Mouse (Mus musculus): ENCODE results near the gene Tmsb15a. TPM values are rescaled to one million over a fixed set of nuclear protein-coding genes. Genes with fewer than 3 reads are reported as not detected.
"Not testable (repeated sequence)": the region's sequence is repeated elsewhere in the genome, so short reads cannot be mapped to it uniquely, and the experiment has no call there.

Gene Tmsb15a
- polyA plus RNA-seq (2015; fragmentation: Nextera tagmentation; extraction: Ambion mirVana): not detected in 2 replicates

- WGBS: 85% methylated on average over 10 of the region's 10 CpGs
- H3K27ac ChIP-seq: no peak within 1 kb of the TSS
Observed at GRCm38 (mm10) chrX:135725161-135725560, at the start of gene Tmsb15a. TSS of gene Tmsb15a (minus strand) at chrX:135725261.

DNA sequence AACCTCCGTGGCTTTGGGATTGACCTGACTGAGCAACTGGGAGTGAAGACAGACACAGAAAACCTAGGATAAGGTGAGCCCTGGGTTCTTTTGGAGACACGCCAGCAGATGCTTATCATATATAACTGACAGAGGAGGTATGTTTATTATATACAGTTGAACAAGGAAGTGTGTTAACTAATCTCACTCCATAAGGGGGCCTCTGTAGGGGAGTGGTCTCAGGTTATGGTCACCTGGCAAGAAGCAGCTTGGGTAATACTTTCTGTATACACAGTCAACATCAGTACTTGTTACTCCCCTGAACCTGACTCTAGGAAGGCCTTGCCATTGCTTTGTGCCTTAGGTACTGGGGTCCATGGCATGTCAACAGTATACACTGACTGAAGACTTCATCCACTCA lies 43.5 kb upstream of the Tmsb15a start:
- H3K9ac ChIP-seq: no peak overlapping the region
- no peak overlapping the region for H3K4me2 ChIP-seq
- H3K4me1 ChIP-seq (replicated peaks): no peaks in the 10 kb centered on the region
- H3K4me3 ChIP-seq: no peak overlapping the region
- ATAC-seq (ENCODE audit: low FRiP score): no peak
- no peak overlapping the region for H3K27ac ChIP-seq
- 0 out of 2 replicates have a peak, but pooled peaks cover 3% of the 10 kb centered on the region for H3K36me3 ChIP-seq
- H3K27me3 ChIP-seq: no peaks in the 10 kb centered on the region
- 88% methylated on average over 2 of the region's 2 CpGs for WGBS
- H3K9me3 ChIP-seq: no peaks in the 10 kb centered on the region

More at GRCm38 (mm10) chrX:135725161-135725560, at the start of gene Tmsb15a:
- H3K9ac ChIP-seq: no peak within 1 kb of the TSS
- H3K4me3 ChIP-seq: no peak within 1 kb of the TSS
- H3K4me1 ChIP-seq (replicated peaks): no peaks in the 10 kb centered on the region
- no peak for ATAC-seq (ENCODE audit: low FRiP score)
- no peak within 1 kb of the TSS for H3K4me2 ChIP-seq
- no peaks in the 10 kb centered on the region for H3K9me3 ChIP-seq
- no peaks in the 10 kb centered on the region for H3K36me3 ChIP-seq
- H3K27me3 ChIP-seq: 0 out of 2 replicates have a peak, but pooled peaks cover 2% of the 10 kb centered on the region

DNA sequence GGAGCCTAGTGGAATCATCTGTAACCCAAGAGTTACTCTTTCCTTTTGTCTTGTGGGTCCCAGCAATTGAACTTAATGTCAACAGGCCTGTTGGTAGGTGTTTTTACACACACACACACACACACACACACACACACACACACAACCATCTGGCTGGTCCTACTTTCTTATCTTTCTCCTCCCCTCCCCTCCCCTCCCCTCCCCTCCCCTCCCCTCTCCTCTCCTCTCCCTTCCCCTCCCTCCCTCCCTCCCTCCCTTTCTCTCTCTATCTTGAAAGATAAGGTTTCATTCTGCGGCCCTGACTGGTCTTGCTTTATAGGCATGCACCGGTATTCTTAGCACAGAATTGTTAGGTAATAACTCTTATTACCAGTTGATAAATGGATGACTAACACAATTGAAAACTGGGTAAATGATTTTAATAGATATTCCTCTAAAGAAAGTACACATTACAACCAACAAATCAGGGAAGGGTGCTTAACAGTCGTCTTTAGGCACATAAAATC lies 43.0 kb upstream of the Tmsb15a start:
- no peak overlapping the region for H3K4me3 ChIP-seq
- H3K36me3 ChIP-seq: peaks cover 3% of the 10 kb centered on the region; the same call in 1 of the 2 replicates
- no peaks in the 10 kb centered on the region for H3K27me3 ChIP-seq
- WGBS: 86% methylated on average over 3 of the region's 3 CpGs
- no peak overlapping the region for H3K27ac ChIP-seq
- no peak for ATAC-seq (ENCODE audit: low FRiP score)
- H3K9me3 ChIP-seq: no peaks in the 10 kb centered on the region
- H3K4me1 ChIP-seq (replicated peaks): no peaks in the 10 kb centered on the region
- no peak overlapping the region for H3K4me2 ChIP-seq
- H3K9ac ChIP-seq: no peak overlapping the region

DNA sequence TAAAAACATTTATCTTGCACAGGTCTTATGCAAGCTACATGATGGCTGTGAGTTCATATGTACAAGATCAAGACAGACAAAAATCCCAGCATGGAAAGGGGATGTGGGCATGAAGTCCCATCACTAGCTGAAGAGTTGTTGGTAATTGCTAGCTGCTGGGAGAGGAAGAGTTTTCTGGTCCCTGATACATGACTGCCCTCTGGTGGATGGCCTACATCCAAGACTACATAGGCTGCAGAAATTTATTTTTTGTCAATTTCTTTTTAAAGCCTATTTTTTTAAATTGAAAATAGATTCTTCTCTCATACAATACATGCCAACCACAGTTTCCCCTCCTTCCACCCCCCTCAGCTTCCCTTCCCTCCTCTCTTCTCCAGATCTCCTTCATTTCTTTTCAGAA lies 36.6 kb upstream of the Tmsb15a start:
- H3K36me3 ChIP-seq: peaks cover 11% of the 10 kb centered on the region; the same call in 1 of the 2 replicates
- H3K9me3 ChIP-seq: no peaks in the 10 kb centered on the region
- no peak overlapping the region for H3K27ac ChIP-seq
- no peaks in the 10 kb centered on the region for H3K4me1 ChIP-seq (replicated peaks)
- no peaks in the 10 kb centered on the region for H3K27me3 ChIP-seq
- no peak overlapping the region for H3K4me2 ChIP-seq
- no peak overlapping the region for H3K4me3 ChIP-seq
- no peak for ATAC-seq (ENCODE audit: low FRiP score)
- H3K9ac ChIP-seq: no peak overlapping the region

DNA sequence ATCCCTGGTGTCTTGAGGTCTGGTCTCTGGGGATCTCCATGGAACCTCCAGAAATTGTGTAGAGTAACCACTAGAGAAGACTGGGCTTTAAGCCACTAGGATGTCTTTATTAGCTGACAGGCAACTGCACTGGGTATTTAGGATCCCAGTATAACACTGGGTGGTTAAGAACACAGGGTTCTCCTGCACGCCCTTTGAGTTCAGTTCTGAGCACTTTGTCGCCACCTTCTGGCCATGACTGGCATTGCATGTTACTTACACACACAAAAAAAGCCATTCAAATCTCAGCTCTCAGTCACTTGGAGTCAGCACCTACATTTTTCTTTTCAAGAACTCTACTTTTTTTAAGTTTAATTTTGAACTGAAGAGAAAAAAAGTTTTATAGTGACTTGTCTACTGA lies 27.8 kb upstream of the Tmsb15a start:
- Histone ChIP-seq H3K4me1 (replicated peaks) (no peaks in the 10 kb centered on the region), H3K9me3 (no peaks in the 10 kb centered on the region), H3K27me3 (no peaks in the 10 kb centered on the region), H3K27ac (no peak overlapping the region), H3K36me3 (no peaks in the 10 kb centered on the region), H3K9ac (no peak overlapping the region), H3K4me2 (no peak overlapping the region), H3K4me3 (no peak overlapping the region)
- 4% methylated on average over 2 of the region's 2 CpGs for WGBS
- ATAC-seq (ENCODE audit: low FRiP score): peak; percentile 68

- not testable (repeated sequence) for H3K27me3 ChIP-seq; H3K4me1 ChIP-seq (replicated peaks); H3K27ac ChIP-seq; H3K4me3 ChIP-seq; ATAC-seq (ENCODE audit: low FRiP score); H3K4me2 ChIP-seq; H3K9me3 ChIP-seq; H3K36me3 ChIP-seq; H3K9ac ChIP-seq
- WGBS: 91% methylated on average over 3 of the region's 3 CpGs
Observed at GRCm38 (mm10) chrX:135745376-135745775, 20.3 kb upstream of the Tmsb15a start.

DNA sequence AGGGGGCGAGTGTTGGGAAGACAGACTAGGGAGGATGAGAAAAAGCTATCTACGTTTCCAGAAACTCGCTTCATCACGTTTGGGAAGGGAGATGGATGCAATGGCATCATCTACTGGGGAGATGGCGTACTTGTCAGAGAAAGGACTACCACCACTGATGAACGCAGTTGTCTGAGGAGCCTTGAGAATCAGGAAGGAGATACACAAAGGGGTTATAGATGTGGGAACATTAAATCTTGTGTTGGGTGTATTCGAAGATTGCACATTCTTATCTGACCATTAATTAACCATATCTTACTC lies 17.9 kb upstream of the Tmsb15a start:
- 30% methylated on average over 7 of the region's 7 CpGs for WGBS
- ATAC-seq (ENCODE audit: low FRiP score): no peak
- peaks cover 7% of the 10 kb centered on the region for H3K36me3 ChIP-seq

DNA sequence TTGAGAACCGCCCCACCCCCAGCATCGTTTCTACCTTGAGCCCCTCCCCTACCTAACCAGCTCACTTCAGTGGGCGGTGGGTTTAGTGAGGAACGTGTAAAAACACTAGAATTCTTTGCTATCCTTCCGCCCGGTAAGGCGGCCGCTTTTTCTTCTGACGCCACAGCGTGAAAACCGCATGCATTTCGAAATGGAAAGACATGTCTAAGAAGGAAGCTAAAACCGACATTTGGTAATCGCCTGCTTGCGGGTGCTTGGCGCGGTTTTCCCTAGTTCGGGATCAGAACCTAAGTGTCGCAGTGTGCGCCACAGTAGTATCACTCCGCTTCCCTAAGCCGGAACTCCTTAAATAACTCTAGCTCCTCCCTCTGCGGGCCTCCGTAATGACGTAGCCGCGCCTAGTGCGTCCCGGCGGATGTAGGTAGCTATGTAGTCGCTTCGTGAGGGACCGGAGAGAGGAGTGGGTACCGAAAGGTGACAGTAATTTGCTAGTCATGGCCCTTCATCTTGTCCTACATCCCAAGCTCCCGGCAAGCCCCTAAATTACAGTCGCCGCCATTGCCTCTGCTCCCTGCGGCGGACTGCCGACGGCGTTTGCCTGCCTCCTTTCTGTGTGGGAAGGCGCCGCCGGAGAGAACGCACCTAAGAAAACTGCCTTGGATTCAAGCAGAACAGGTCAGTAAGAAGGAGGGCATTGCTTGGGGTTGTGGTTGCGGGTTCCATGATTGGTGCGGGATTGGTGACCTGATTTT lies 17.4 kb upstream of the Tmsb15a start, which contains the start of the genes Armcx5 and Gprasp1:
Gene Armcx5 (plus strand): TSS at position 430 of the 752 bp plus-strand sequence.
Gene Gprasp1 (plus strand): TSS at position 430 of the 752 bp plus-strand sequence.
- H3K27ac ChIP-seq: peak within 1 kb of the TSS; percentile 94
- peak within 1 kb of the TSS; percentile 80 for H3K9ac ChIP-seq
- peak within 1 kb of the TSS; percentile 60 for H3K4me3 ChIP-seq
- H3K4me2 ChIP-seq: peak within 1 kb of the TSS; percentile 59
- peak; percentile 99 for ATAC-seq (ENCODE audit: low FRiP score)
- peaks cover 9% of the 10 kb centered on the region; the same call in 1 of the 2 replicates for H3K27me3 ChIP-seq
- 16% methylated on average over 48 of the region's 48 CpGs for WGBS
- H3K36me3 ChIP-seq: peaks cover 7% of the 10 kb centered on the region
- peaks cover 10% of the 10 kb centered on the region for H3K4me1 ChIP-seq (replicated peaks)
- H3K9me3 ChIP-seq: no peaks in the 10 kb centered on the region

More for the DNA sequence above, 17.9 kb upstream of the Tmsb15a start:
- H3K27me3 ChIP-seq: peaks cover 7% of the 10 kb centered on the region; the same call in 1 of the 2 replicates
- peak overlapping the region; percentile 59 for H3K4me2 ChIP-seq
- peak overlapping the region; percentile 94 for H3K27ac ChIP-seq
- H3K4me1 ChIP-seq (replicated peaks): peaks cover 10% of the 10 kb centered on the region
- H3K9ac ChIP-seq: peak overlapping the region; percentile 80
- H3K4me3 ChIP-seq: peak overlapping the region; percentile 60
- no peaks in the 10 kb centered on the region for H3K9me3 ChIP-seq

DNA sequence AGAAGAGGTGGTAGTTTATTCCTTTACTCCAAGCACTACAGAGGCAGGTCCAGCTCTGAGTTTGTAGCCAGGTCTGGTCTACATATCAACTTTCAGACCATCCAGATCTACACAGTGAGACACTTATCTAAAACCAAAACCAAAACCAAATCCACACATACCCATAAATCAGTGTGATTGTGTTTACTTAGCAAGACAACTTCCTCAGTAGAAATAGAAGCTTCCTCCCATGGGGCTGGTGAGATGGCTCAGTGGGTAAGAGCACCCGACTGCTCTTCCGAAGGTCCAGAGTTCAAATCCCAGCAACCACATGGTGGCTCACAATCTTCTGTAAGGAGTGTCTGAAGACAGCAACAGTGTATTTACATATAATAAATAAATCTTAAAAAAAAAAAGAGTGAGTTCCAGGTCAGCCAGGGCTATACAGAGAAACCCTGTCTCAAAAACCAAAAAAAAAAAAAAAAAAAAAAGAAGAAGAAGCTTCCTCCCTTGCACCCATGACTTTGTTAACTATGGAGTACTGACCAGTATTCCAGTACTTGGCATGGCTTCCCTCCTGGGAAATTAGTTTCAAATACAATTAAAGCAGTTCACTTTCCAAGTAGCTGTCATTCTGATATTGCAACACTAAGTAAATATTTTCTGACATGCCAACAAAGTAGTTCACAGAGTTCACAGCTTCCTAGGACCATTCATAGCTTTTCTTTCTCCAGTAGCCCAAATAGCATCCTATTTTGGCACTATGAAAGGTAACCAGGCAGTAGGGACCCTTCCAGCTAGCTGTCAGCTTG lies 13.9 kb upstream of the Tmsb15a start:
- no peak for ATAC-seq (ENCODE audit: low FRiP score)
- Histone ChIP-seq H3K4me1 (replicated peaks) (peaks cover 7% of the 10 kb centered on the region), H3K27ac (no peak overlapping the region), H3K4me2 (no peak overlapping the region), H3K9me3 (no peaks in the 10 kb centered on the region), H3K27me3 (peaks cover 13% of the 10 kb centered on the region; the same call in 1 of the 2 replicates), H3K4me3 (no peak overlapping the region), H3K36me3 (no peaks in the 10 kb centered on the region), H3K9ac (no peak overlapping the region)
- 89% methylated on average over 2 of the region's 2 CpGs for WGBS

DNA sequence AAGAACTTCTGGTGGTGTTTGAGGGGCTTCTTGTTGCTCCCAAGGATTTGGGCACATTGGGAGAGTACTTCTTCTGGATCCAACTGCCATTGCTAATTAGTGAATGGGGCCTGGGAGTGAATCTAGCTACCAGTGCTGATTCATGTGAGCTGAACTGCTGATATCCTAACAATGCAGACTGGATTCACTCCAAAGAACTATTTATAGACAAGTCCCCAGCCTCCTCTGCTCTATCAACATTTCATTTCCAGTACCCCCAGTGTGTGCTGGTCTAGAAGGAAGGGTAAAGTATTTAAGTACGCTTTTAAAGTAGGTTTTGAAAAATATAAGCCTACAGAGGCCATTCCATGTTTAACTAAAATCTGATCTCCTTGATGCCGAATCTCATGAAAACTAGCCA lies 12.2 kb downstream of the Tmsb15a start:
- no peaks in the 10 kb centered on the region for H3K36me3 ChIP-seq
- no peaks in the 10 kb centered on the region for H3K4me1 ChIP-seq (replicated peaks)
- no peak overlapping the region for H3K9ac ChIP-seq
- no peaks in the 10 kb centered on the region for H3K27me3 ChIP-seq
- no peaks in the 10 kb centered on the region for H3K9me3 ChIP-seq
- H3K4me3 ChIP-seq: no peak overlapping the region
- H3K27ac ChIP-seq: no peak overlapping the region
- no peak overlapping the region for H3K4me2 ChIP-seq
- WGBS: 82% methylated on average over 2 of the region's 2 CpGs
- ATAC-seq (ENCODE audit: low FRiP score): no peak

DNA sequence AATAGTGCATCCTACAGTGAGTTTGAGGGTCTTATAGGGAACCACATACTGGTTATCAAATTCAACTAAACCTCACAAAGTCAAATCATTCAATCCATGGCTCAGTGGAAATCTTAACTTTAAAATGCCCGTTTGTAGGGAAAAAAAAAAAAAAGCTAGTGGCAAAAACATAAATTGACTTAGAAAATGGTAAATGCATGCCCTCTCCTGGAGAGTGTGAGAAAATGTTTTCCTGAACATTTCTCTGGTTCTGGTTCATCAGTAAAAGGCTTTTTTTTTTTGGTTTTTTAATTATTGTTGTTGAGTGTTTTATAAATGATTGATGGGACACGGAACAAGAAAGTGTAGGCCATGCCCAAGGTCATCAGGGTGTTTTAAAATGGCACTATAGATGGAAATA lies 20.7 kb downstream of the Tmsb15a start:
- no peak for ATAC-seq (ENCODE audit: low FRiP score)
- Histone ChIP-seq H3K27ac (no peak overlapping the region), H3K27me3 (0 out of 2 replicates have a peak, but pooled peaks cover 2% of the 10 kb centered on the region), H3K36me3 (no peaks in the 10 kb centered on the region), H3K9me3 (no peaks in the 10 kb centered on the region), H3K4me1 (replicated peaks) (no peaks in the 10 kb centered on the region), H3K4me3 (no peak overlapping the region), H3K4me2 (no peak overlapping the region), H3K9ac (no peak overlapping the region)
- 50% methylated on average over 2 of the region's 2 CpGs for WGBS

DNA sequence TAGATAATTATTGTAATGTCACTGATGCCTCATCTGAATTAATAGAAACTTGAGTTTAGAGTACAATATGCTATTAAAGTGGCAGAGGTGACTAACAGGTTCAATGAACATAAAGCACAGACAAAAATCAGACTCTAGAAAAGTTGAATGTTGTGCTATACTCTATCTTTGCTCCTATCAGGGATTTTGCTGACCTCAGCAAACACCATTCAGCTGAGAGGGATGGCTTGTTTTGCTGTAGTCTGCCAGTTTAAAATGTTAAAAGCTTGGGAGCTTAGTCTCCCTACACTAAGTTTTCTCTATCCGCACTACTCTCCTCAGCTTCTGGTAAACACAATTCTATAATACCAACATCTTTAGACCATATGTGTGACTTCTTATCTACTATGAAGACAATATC lies 21.9 kb downstream of the Tmsb15a start:
- H3K4me2 ChIP-seq: no peak overlapping the region
- H3K9ac ChIP-seq: no peak overlapping the region
- WGBS: 83% methylated on average over 1 of the region's 1 CpGs
- no peak overlapping the region for H3K27ac ChIP-seq
- no peaks in the 10 kb centered on the region for H3K36me3 ChIP-seq
- no peak for ATAC-seq (ENCODE audit: low FRiP score)
- H3K4me1 ChIP-seq (replicated peaks): no peaks in the 10 kb centered on the region
- H3K9me3 ChIP-seq: no peaks in the 10 kb centered on the region
- 0 out of 2 replicates have a peak, but pooled peaks cover 2% of the 10 kb centered on the region for H3K27me3 ChIP-seq
- H3K4me3 ChIP-seq: no peak overlapping the region

Data from hindbrain, embryonic 13.5 days (tissue).